Mouse (Mus musculus) thymus, adult 2 months (tissue): ENCODE data around the gene Ciapin1. TPM values are rescaled to one million over a fixed set of nuclear protein-coding genes. Genes with fewer than 3 reads are reported as not detected.

ENCODE experiments used
- DNase-seq: peaks from one replicate; pipeline ENCODE4 v3.0.0; 2021
- H3K27ac ChIP-seq: fragments of 200-500 bp; 2 replicates; pipeline ENCODE4 v1.5.1; 2012; ENCODE audit warnings: low read length, control low read depth; ENCODE audit not compliant: control insufficient read depth, insufficient read depth
- H3K27me3 ChIP-seq: fragments of 200-500 bp; 2 replicates; pipeline ENCODE4 v1.6.1; 2012; ENCODE audit warnings: mild to moderate bottlenecking, low read length, moderate library complexity, mixed read lengths; ENCODE audit not compliant: control insufficient read depth, insufficient read depth
- H3K36me3 ChIP-seq: fragments of 200-500 bp; 2 replicates; pipeline ENCODE4 v1.6.1; 2012; ENCODE audit warnings: mild to moderate bottlenecking, low read length, moderate library complexity; ENCODE audit not compliant: control insufficient read depth, insufficient read depth
- H3K4me1 ChIP-seq: fragments of 200-500 bp; replicated peaks from 2 replicates; pipeline ENCODE4 v1.6.1; 2012; ENCODE audit warnings: low read length; ENCODE audit not compliant: control insufficient read depth, insufficient read depth
- H3K4me3 ChIP-seq: fragments of 200-500 bp; 2 replicates; pipeline ENCODE4 v1.5.1; 2012; ENCODE audit warnings: mild to moderate bottlenecking, low read length, control low read depth, moderate library complexity; ENCODE audit not compliant: control insufficient read depth, insufficient read depth
- CTCF ChIP-seq: fragments of 200-500 bp; IDR thresholded peaks from 2 replicates; pipeline ENCODE4 v1.5.1; 2012; ENCODE audit warnings: mild to moderate bottlenecking, control low read depth, low read length, moderate library complexity, borderline replicate concordance; ENCODE audit not compliant: control insufficient read depth, poor library complexity, insufficient read depth; ENCODE audit errors: extremely low read depth
- POLR2A ChIP-seq: fragments of 200-500 bp; IDR thresholded peaks from 2 replicates; pipeline ENCODE4 v1.6.1; 2012; ENCODE audit warnings: mild to moderate bottlenecking, low read length, control low read depth, moderate library complexity; ENCODE audit not compliant: control insufficient read depth, poor library complexity, insufficient read depth; ENCODE audit errors: extremely low read depth
- WGBS: fragments of 180-500 bp; shearing (Covaris S2); methylation state at CpG from one replicate; pipeline ENCODE4 v1.1.7; 2018; 5-methylcytosine and 5-hydroxymethylcytosine counted together
- polyA plus RNA-seq: library from polyadenylated mRNA; depleted of rRNA; stranded (reverse); fragments of >200 nt; gene quantifications from 2 replicates; pipeline ENCODE4 v1.2.3, GENCODE M21; 2012

The Ciapin1 gene
- polyA plus RNA-seq, 1 experiment: 53.5 TPM

GRCm38 (mm10) chr8:94812645-94813098 is 25.5 kb downstream of the Ciapin1 start:
- H3K27me3 ChIP-seq: no peaks in the 10 kb centered on the region
- no peaks in the 10 kb centered on the region for H3K4me1 ChIP-seq
- no peak for TF ChIP-seq CTCF
- TF ChIP-seq POLR2A: no peak
- no peaks in the 10 kb centered on the region for H3K36me3 ChIP-seq
- DNase-seq: peak; percentile 76
- 33% methylated on average over 6 of the region's 6 CpGs for WGBS
- no peak overlapping the region for H3K27ac ChIP-seq
- H3K4me3 ChIP-seq: no peak overlapping the region

DNA sequence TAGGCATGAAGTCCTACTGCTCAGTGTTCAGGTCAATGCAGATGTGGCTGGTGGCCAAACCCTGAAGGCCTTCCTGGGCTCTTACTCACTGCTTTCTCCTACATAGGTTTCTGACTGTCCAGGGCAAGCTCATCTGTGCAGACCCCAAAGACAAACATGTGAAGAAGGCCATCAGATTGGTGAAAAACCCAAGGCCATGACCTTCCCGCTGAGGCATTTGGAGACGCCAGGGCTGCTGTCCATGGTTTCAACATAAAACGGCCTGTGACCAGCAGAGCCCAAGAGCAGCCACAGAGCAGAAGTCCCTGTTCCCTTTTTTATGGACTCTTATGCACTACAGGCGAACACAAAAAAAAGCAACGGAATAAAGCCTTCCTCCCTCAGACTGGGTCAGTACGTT is 26.5 kb downstream of the Ciapin1 start:
- no peak for DNase-seq
- no peaks in the 10 kb centered on the region for H3K27me3 ChIP-seq
- H3K36me3 ChIP-seq: no peaks in the 10 kb centered on the region
- H3K4me3 ChIP-seq: no peak overlapping the region
- 79% methylated on average over 6 of the region's 6 CpGs for WGBS
- TF ChIP-seq CTCF (no peak), POLR2A (no peak)
- H3K27ac ChIP-seq: no peak overlapping the region
- H3K4me1 ChIP-seq: no peaks in the 10 kb centered on the region

DNA sequence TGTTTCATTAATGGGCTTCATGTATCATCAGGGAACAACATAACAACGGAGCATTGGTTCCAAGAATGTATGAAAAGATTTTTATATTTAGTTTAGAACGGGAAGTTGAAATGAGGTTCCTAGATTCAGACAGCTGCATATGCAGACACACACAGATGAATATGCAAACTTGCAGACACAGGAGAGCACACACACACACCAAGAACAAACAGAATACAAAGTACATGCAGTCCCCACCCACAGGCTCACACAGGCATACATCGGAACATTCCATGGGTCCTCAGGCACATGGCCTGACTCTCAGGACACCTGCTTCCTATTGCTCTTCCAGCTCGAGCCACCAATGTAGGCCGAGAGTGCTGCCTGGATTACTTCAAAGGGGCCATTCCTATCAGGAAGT is 27.3 kb downstream of the Ciapin1 start:
- no peak overlapping the region for H3K27ac ChIP-seq
- TF ChIP-seq POLR2A (no peak), CTCF (no peak)
- H3K27me3 ChIP-seq: no peaks in the 10 kb centered on the region
- WGBS: 90% methylated on average over 5 of the region's 5 CpGs
- no peak overlapping the region for H3K4me3 ChIP-seq
- no peak for DNase-seq
- H3K36me3 ChIP-seq: no peaks in the 10 kb centered on the region
- H3K4me1 ChIP-seq: no peaks in the 10 kb centered on the region

DNA sequence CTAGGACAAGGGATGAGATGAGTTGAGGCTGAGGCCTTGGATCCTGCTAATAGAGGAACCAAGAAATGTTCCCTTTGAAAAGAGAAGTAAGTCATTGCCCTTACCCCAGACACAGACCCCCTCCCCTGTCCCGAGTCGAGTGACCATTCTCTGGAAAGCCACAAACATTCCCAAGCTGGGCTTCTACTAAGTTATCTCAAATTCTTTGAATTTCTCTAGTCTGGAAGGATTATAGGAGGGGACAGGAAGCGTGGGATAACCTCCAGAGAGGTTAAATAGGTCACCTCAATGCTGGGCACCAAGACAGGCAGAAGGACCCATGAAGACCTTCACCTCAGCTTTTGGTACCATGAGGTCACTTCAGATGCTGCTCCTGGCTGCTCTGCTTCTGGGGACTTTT is 28.0 kb downstream of the Ciapin1 start, which contains the start of gene Ccl17:
TSS of gene Ccl17 (plus strand) at position 301 of the 400 bp plus-strand sequence.
- Histone ChIP-seq H3K36me3 (no peaks in the 10 kb centered on the region), H3K4me1 (no peaks in the 10 kb centered on the region), H3K4me3 (no peak within 1 kb of the TSS), H3K27me3 (no peaks in the 10 kb centered on the region), H3K27ac (no peak within 1 kb of the TSS)
- TF ChIP-seq CTCF: no peak
- TF ChIP-seq POLR2A: no peak
- 81% methylated on average over 3 of the region's 3 CpGs for WGBS
- DNase-seq: no peak

- no peaks in the 10 kb centered on the region for H3K4me1 ChIP-seq
- H3K4me3 ChIP-seq: no peak overlapping the region
- H3K27me3 ChIP-seq: no peaks in the 10 kb centered on the region
- no peak for DNase-seq
- TF ChIP-seq CTCF: no peak
- TF ChIP-seq POLR2A: no peak
- H3K27ac ChIP-seq: no peak overlapping the region
- H3K36me3 ChIP-seq: no peaks in the 10 kb centered on the region
- WGBS: 93% methylated on average over 6 of the region's 6 CpGs
Measured at GRCm38 (mm10) chr8:94808372-94808771, 29.8 kb downstream of the Ciapin1 start.

- 90% methylated on average over 7 of the region's 7 CpGs for WGBS
- Histone ChIP-seq H3K36me3 (no peaks in the 10 kb centered on the region), H3K4me1 (peaks cover 2% of the 10 kb centered on the region; the same call in 1 of the 2 replicates), H3K27me3 (no peaks in the 10 kb centered on the region), H3K27ac (no peak overlapping the region), H3K4me3 (no peak overlapping the region)
- TF ChIP-seq CTCF: no peak
- no peak for TF ChIP-seq POLR2A
- no peak for DNase-seq
Measured at GRCm38 (mm10) chr8:94807506-94807905, 30.7 kb downstream of the Ciapin1 start.

GRCm38 (mm10) chr8:94805811-94806210 is 32.3 kb downstream of the Ciapin1 start:
- Histone ChIP-seq H3K4me3 (no peak overlapping the region), H3K27me3 (no peaks in the 10 kb centered on the region), H3K36me3 (no peaks in the 10 kb centered on the region), H3K4me1 (peaks cover 12% of the 10 kb centered on the region), H3K27ac (no peak overlapping the region)
- WGBS: 84% methylated on average over 4 of the region's 4 CpGs
- no peak for DNase-seq
- TF ChIP-seq CTCF (no peak), POLR2A (no peak)
